Mouse (Mus musculus) cerebellum, adult 8-10 months (tissue): ENCODE data around the gene Gm8773.
A peak's percentile ranks its signal among the peaks of the same experiment; 100 is the strongest.

ENCODE experiments used
- DNase-seq: peaks from one replicate; pipeline ENCODE4 v3.0.0; 2022

Gm8773 gene

GRCm38 (mm10) chr5:5573749-5574317 is at the start of gene Gm8773:
Gene Gm8773 (plus strand): TSS chr5:5573799.
- no peak for DNase-seq

GRCm38 (mm10) chr5:5533656-5534420 is 39.8 kb upstream of the Gm8773 start:
- DNase-seq = no peak

- no peak for DNase-seq
Observed at GRCm38 (mm10) chr5:5536131-5536530, 37.5 kb upstream of the Gm8773 start.

- DNase-seq = no peak
Observed at GRCm38 (mm10) chr5:5539771-5540170, 33.8 kb upstream of the Gm8773 start.

GRCm38 (mm10) chr5:5540385-5540784 is 33.2 kb upstream of the Gm8773 start:
- no peak for DNase-seq

GRCm38 (mm10) chr5:5551110-5551509 is 22.5 kb upstream of the Gm8773 start:
- no peak for DNase-seq

- peak; percentile 90 for DNase-seq
Observed at GRCm38 (mm10) chr5:5559079-5559740, 14.4 kb upstream of the Gm8773 start, which contains the start of gene Gtpbp10. Gene Gtpbp10 (minus strand): TSS chr5:5559538.

- no peak for DNase-seq
Observed at GRCm38 (mm10) chr5:5559798-5560197, 13.8 kb upstream of the Gm8773 start.

GRCm38 (mm10) chr5:5561041-5561706 is 12.4 kb upstream of the Gm8773 start:
- DNase-seq = no peak

GRCm38 (mm10) chr5:5562435-5562834 is 11.2 kb upstream of the Gm8773 start:
- DNase-seq = no peak

- no peak for DNase-seq
Observed at GRCm38 (mm10) chr5:5587686-5588085, 14.1 kb downstream of the Gm8773 start.

- DNase-seq = peak; percentile 37
Observed at GRCm38 (mm10) chr5:5610540-5610939, 36.9 kb downstream of the Gm8773 start.

- no peak for DNase-seq
Observed at GRCm38 (mm10) chr5:5618329-5618728, 44.7 kb downstream of the Gm8773 start.

GRCm38 (mm10) chr5:5625491-5625890 is 51.9 kb downstream of the Gm8773 start:
- no peak for DNase-seq
